Mouse (Mus musculus) lung, adult 2 months (tissue): ENCODE data around the gene Tmem40. TPM values are rescaled to one million over a fixed set of nuclear protein-coding genes. Genes with fewer than 3 reads are reported as not detected.

Experiments used
- DNase-seq: peaks from one replicate; pipeline ENCODE4 v3.0.0; 2022
- H3K4me1 ChIP-seq: fragments of 200-500 bp; 2 replicates; pipeline ENCODE4 v1.6.1; 2011; ENCODE audit warnings: low read length; ENCODE audit not compliant: control insufficient read depth, insufficient read depth
- H3K4me3 ChIP-seq: fragments of 200-500 bp; replicated peaks from 2 replicates; pipeline ENCODE3; 2011; ENCODE audit warnings: low read depth, mild to moderate bottlenecking, control low read depth, low read length; ENCODE audit errors: extremely low read depth
- CTCF ChIP-seq: fragments of 200-500 bp; IDR thresholded peaks from 2 replicates; pipeline ENCODE4 v1.5.1; 2011; ENCODE audit warnings: mild to moderate bottlenecking, low read length, control low read depth; ENCODE audit not compliant: insufficient read depth
- POLR2A ChIP-seq: fragments of 200-500 bp; IDR thresholded peaks from 2 replicates; pipeline ENCODE4 v1.6.1; 2011; ENCODE audit warnings: low read depth, mild to moderate bottlenecking, control low read depth, low read length, borderline replicate concordance; ENCODE audit errors: extremely low read depth
- WGBS: fragments of 180-500 bp; shearing (Covaris S2); methylation state at CpG from one replicate; pipeline ENCODE4 v1.1.7; 2018; 5-methylcytosine and 5-hydroxymethylcytosine counted together
- polyA plus RNA-seq: library from polyadenylated mRNA; depleted of rRNA; stranded (reverse); fragments of >200 nt; gene quantifications from 2 replicates; pipeline ENCODE4 v1.2.3, GENCODE M21; 2012

The Tmem40 gene
- polyA plus RNA-seq, 1 experiment, result 21.5 TPM

DNA sequence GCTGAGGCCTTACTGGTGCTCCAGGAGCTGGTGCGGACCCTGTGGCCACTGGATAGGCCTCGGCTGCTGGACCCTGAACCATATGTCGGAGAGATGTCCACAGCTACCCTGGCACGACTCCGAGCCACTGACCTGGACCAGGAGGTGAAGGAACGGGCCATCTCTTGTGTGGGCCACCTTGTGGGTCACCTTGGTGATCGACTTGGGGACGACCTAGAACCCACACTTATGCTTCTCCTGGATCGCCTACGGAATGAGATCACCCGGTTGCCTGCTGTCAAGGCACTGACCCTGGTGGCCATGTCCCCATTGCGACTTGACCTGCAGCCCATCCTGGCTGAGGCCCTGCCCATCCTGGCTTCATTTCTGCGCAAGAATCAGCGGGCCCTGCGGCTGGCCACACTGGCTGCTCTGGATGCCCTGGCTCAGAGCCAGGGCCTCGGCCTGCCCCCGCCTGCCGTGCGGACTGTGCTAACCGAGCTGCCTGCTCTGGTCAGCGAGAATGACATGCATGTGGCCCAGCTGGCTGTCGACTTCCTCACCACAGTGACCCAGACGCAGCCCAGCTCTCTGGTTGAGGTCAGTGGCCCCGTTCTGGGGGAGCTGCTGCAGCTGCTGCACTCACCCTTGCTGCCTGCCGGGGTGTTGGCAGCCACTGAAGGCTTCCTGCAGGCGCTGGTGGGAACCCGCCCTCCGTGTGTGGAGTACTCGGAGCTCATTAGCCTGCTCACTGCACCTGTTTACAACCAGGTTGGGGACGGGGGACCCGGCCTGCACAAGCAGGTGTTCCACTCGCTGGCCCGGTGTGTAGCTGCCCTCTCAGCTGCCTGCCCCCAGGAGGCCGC is 29.9 kb upstream of the Tmem40 start:
- H3K4me1 ChIP-seq, result no peaks in the 10 kb centered on the region
- DNase-seq, result no peak
- WGBS, result 71% methylated on average over 34 of the region's 34 CpGs
- TF ChIP-seq CTCF, result no peak
- TF ChIP-seq POLR2A, result no peak
- no peak overlapping the region for H3K4me3 ChIP-seq

DNA sequence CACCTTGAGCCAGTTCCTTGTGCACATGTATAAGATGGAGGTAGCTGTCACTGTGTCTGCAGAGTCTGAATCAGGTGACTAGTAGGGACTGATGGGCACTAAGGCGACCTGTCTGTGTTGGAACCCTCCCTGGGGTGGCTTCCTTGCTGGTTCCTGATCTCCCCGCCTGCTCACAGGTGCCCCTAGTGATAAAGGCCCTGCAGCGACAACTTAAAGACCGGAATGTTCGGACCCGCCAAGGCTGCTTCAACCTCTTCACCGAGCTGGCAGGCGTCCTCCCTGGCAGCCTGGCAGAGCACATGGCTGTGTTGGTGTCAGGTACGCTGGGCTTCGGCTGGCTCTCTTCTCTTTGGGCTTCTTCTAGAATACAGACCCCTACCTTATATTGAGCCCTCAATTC is 28.8 kb upstream of the Tmem40 start:
- WGBS, result 88% methylated on average over 10 of the region's 10 CpGs
- Histone ChIP-seq H3K4me3 (no peak overlapping the region), H3K4me1 (no peaks in the 10 kb centered on the region)
- TF ChIP-seq CTCF (no peak), POLR2A (no peak)
- DNase-seq, result no peak

DNA sequence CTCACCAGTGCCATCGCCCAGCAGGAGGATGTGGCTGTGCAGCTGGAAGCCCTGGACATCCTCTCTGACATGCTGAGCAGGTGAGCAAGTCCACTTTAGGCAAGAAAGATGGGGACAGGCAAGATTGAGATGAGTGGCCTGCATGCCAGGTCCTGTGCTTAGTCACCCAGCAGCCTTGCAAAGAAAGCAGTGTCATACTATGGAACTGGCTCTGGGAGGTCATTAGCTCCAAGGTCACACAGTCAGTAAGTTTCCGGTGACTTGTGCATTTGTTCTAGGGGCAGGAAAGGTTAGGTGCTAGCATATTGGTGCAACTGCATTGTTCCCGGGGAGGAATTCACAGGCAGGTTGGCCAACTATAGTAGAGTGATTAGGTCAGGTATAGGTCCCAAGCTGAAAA is 20.6 kb upstream of the Tmem40 start:
- Histone ChIP-seq H3K4me1 (no peaks in the 10 kb centered on the region), H3K4me3 (no peak overlapping the region)
- 88% methylated on average over 3 of the region's 3 CpGs for WGBS
- TF ChIP-seq POLR2A (no peak), CTCF (no peak)
- DNase-seq, result no peak

DNA sequence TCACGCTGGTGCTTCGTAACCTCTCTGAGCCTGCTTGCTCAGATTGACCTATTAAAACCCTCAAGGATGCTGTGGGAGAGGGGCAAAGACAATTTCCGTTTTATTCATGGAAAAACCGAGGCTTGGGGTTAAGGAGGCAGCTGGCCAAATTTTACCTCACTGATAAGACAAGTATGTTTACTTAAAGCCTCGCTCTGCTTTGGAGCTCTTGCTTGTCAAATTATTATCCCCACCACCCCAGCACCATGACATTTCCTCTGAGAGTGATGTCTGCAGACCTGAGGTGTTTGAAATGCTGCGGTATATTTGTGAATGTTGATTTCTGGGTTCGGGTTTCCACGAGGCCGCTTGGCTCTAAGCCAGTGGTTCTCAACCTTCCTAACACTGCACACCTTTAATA is 14.2 kb upstream of the Tmem40 start:
- TF ChIP-seq CTCF (no peak), POLR2A (no peak)
- WGBS, result 29% methylated on average over 9 of the region's 9 CpGs
- no peak for DNase-seq
- Histone ChIP-seq H3K4me1 (no peaks in the 10 kb centered on the region; the same call in 1 of the 2 replicates), H3K4me3 (no peak overlapping the region)

DNA sequence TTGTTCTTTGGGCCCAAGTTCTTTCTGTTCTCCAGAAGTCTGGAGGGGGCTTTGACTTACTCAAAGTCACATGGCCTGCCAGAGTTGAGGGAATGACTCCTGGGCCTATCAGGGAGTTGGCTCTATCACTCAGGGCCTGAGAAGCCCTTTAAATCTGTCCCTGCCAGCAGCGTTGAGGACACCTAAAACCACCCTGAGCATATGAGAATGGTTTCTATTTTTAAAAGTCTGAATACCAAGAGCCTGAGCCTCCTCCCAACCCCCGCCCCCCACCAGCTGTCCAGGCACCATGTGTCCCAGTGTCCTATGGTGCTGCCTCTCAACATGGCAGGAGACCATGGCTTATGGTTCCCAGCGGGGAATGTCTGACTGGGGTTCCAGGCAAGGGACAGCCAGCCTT is 13.6 kb upstream of the Tmem40 start:
- DNase-seq, result no peak
- TF ChIP-seq CTCF (no peak), POLR2A (no peak)
- Histone ChIP-seq H3K4me1 (no peaks in the 10 kb centered on the region; the same call in 1 of the 2 replicates), H3K4me3 (no peak overlapping the region)
- 51% methylated on average over 3 of the region's 3 CpGs for WGBS

DNA sequence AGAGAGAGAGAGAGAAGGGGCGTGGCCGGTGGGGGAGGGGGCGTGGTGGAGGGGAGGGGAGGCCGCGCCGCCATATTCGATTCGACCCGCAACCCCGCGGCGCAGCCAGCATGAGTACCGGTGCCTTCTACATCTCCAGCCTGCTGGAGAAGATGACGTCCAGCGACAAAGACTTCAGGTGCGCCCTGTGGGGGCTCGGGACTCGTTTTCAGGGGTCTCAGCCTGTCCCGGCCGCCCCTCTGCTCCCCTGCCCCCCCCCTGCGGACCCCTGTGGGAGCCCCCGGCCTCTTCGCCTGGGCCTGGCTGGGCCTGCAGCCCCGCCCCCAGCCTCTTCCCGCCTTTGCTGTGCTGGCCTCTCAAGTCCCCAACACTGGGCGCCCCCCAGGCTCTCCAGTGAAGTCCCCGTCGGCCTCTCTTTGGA is 12.3 kb upstream of the Tmem40 start, which contains the start of gene Cand2:
Gene Cand2, plus strand, starts transcription at position 38 of the 421 bp plus-strand sequence.
- 2% methylated on average over 14 of the region's 28 CpGs for WGBS
- Histone ChIP-seq H3K4me1 (no peaks in the 10 kb centered on the region; the same call in 1 of the 2 replicates), H3K4me3 (peak within 1 kb of the TSS; percentile 66)
- peak; percentile 12 for DNase-seq
- TF ChIP-seq CTCF, result no peak
- TF ChIP-seq POLR2A, result no peak

DNA sequence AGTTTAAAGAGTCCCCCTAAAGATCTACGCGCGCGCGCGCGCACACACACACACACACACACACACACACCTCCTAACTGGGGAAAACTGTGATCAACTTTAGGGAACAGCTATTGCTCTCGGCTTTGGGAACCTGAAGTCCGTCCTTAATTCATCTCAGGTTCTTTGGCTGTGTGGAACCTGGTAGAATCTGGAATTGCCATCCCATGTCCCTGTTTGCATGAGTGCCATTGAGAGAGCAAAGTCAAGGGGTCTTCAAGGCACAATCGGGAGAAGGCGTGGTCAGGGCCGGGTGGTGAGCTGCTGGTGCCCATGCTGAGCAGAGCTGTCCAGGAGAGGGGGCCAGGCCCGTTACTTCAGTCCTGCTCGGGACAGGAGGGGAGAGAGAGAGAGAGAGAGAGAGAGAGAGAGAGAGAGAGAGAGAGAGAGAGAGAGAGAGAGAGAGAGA is 11.8 kb upstream of the Tmem40 start:
- Histone ChIP-seq H3K4me1 (no peaks in the 10 kb centered on the region; the same call in 1 of the 2 replicates), H3K4me3 (peak overlapping the region; percentile 29)
- 3% methylated on average over 12 of the region's 14 CpGs for WGBS
- peak; percentile 16 for DNase-seq
- TF ChIP-seq POLR2A, result no peak
- TF ChIP-seq CTCF, result no peak

DNA sequence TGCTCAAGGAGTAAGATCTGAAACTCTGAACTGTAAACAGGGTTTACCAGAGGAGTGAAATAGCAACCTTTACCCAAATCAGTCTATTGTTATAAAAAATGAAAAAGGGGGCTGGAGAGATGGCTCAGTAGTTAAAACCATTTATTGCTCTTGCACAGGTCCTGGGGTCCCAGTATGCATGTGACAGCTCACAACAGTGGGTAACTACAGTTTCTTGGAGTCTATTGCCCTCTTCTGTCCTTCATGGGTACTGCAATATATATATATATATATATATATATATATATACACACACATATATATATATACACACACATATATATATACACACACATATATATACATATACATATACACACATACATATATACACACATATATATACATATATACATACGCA is 10.4 kb upstream of the Tmem40 start:
- WGBS, result 80% methylated on average over 1 of the region's 1 CpGs
- no peak overlapping the region for H3K4me3 ChIP-seq
- no peak for DNase-seq
- peak; percentile 16; the same call in 1 of the 2 replicates for TF ChIP-seq CTCF
- TF ChIP-seq POLR2A, result no peak
- peaks cover 4% of the 10 kb centered on the region for H3K4me1 ChIP-seq

DNA sequence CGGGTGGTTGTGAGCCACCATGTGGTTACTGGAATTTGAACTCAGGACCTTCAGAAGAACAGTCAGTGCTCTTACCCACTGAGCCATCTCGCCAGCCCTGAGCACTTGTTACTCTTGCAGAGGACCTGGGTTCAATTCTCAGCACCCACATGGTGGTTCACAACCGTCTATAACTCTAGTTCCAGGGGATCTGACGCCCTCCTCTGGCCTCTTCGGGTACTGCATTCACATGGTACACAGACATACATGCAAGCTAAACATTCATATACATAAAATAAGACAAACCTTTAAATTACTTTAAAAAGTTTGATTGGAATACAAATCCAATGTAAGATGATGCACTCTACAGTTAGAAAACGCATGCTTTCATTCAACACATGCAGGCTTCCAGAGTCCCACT is 10.0 kb upstream of the Tmem40 start:
- Histone ChIP-seq H3K4me1 (peaks cover 5% of the 10 kb centered on the region), H3K4me3 (no peak overlapping the region)
- no peak for DNase-seq
- 80% methylated on average over 6 of the region's 6 CpGs for WGBS
- TF ChIP-seq CTCF (no peak), POLR2A (no peak)

DNA sequence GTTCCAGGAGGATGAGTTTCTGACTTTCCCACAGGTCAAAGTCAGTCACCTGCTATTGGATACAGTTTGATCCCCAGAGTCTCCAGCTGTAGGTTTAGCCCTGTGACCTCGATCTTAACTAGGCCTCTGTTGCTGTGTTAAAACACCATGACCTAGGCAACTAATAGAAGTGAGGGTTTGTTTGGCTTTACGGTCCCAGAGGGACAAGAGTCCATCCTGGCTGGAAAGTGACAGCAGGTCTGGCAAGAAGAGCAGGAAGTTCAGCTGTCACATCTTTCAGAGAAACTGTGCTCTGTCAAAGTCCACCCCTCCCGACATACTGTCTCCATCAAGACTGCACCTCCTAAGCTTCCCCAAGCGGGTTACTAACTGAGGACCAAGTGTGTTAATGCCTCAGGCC is 8.6 kb upstream of the Tmem40 start:
- TF ChIP-seq CTCF, result no peak
- TF ChIP-seq POLR2A, result no peak
- DNase-seq, result no peak
- 58% methylated on average over 4 of the region's 4 CpGs for WGBS
- Histone ChIP-seq H3K4me1 (peaks cover 5% of the 10 kb centered on the region), H3K4me3 (no peak overlapping the region)
